In the genomic region with DNA sequence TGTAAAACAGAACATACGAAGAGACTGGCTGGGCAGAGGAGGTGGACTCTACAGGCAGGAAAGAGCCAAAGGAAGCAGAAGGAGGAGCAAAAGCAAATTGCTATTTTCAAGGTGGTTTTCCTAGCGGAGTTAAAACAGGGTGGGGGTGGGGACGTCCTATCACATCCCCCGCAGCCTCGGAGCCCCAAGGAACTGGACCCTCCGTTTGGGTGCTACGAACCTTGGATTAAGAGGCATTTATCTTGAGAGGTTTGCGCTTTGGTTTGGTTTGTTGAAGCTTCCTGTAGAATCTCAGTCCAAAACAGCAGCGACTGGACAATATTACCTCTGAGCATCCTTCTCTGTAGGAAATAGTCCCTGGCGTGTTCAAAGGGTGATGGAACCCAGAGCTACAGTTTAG, we compare ENCODE assay signal across 8 mouse cellular contexts. TPM values are rescaled to one million over a fixed set of nuclear protein-coding genes. Genes with fewer than 3 reads are reported as not detected.
DNase-seq lines count a peak whose midpoint lies in the region; ATAC-seq and TF ChIP-seq lines count a peak whose summit lies in the region.

No protein-coding gene starts in this region.

- TF ChIP-seq POLR2A in kidney, adult 2 months (IDR thresholded peaks at IDR 0.05; ENCODE audit: low read depth, low read length): no peak

- peak overlapping the region; percentile 6; the same call in 1 of the 2 replicates for H3K4me3 ChIP-seq in kidney, postnatal 0 days (replicated peaks; ENCODE audit: low read depth, low read length)
- no peak overlapping the region for H3K4me3 ChIP-seq in kidney, adult 2 months (ENCODE audit: insufficient read depth, low read depth, low read length)
- H3K4me3 ChIP-seq in forebrain, embryonic 11.5 days (ENCODE audit: low read depth, low read length): peak overlapping the region; percentile 14; the same call in 1 of the 2 replicates
- peak overlapping the region; percentile 26 for H3K4me3 ChIP-seq in intestine, postnatal 0 days (ENCODE audit: low read depth, low read length)
- peak overlapping the region; percentile 18 for H3K4me3 ChIP-seq in neural tube, embryonic 13.5 days

- TF ChIP-seq CTCF in kidney, postnatal 0 days (IDR thresholded peaks at IDR 0.05; ENCODE audit: low read depth): no peak
- no peak for TF ChIP-seq CTCF in kidney, adult 2 months (conservative IDR thresholded peaks at IDR 0.05; ENCODE audit: insufficient read depth, insufficient read length, low read depth, low read length)
- no peak for TF ChIP-seq CTCF in intestine, postnatal 0 days (IDR thresholded peaks at IDR 0.05; ENCODE audit: low read depth)

- peak overlapping the region; percentile 38 for H3K4me2 ChIP-seq in kidney, postnatal 0 days (ENCODE audit: low read length)
- peak overlapping the region; percentile 34; the same call in 1 of the 2 replicates for H3K4me2 ChIP-seq in forebrain, embryonic 11.5 days (ENCODE audit: low read depth, low read length, severe bottlenecking)
- peak overlapping the region; percentile 61 for H3K4me2 ChIP-seq in intestine, postnatal 0 days (replicated peaks; ENCODE audit: low read depth)
- H3K4me2 ChIP-seq in neural tube, embryonic 13.5 days: peak overlapping the region; percentile 49

- no peaks in the 10 kb centered on the region for H3K36me3 ChIP-seq in kidney, postnatal 0 days (ENCODE audit: insufficient read depth, low read length)
- H3K36me3 ChIP-seq in kidney, adult 2 months (ENCODE audit: control insufficient read depth, insufficient read depth, low read length): no peaks in the 10 kb centered on the region
- no peaks in the 10 kb centered on the region for H3K36me3 ChIP-seq in forebrain, embryonic 11.5 days (ENCODE audit: control insufficient read depth, insufficient read depth, low read length)
- H3K36me3 ChIP-seq in intestine, postnatal 0 days (ENCODE audit: control insufficient read depth, insufficient read depth): no peaks in the 10 kb centered on the region
- no peaks in the 10 kb centered on the region for H3K36me3 ChIP-seq in neural tube, embryonic 13.5 days

- H3K27ac ChIP-seq in kidney, postnatal 0 days: no peak overlapping the region
- H3K27ac ChIP-seq in kidney, adult 2 months (ENCODE audit: insufficient read depth, low read depth, low read length): no peak overlapping the region
- no peak overlapping the region for H3K27ac ChIP-seq in forebrain, embryonic 11.5 days (ENCODE audit: low read depth, low read length)
- H3K27ac ChIP-seq in intestine, postnatal 0 days (ENCODE audit: low read depth, low read length): no peak overlapping the region; the same call in 1 of the 2 replicates
- H3K27ac ChIP-seq in neural tube, embryonic 13.5 days (replicated peaks): no peak overlapping the region

- no peaks in the 10 kb centered on the region for H3K9me3 ChIP-seq in kidney, postnatal 0 days (replicated peaks; ENCODE audit: low read length)
- no peaks in the 10 kb centered on the region for H3K9me3 ChIP-seq in forebrain, embryonic 11.5 days (ENCODE audit: control insufficient read depth, low read length)
- H3K9me3 ChIP-seq in intestine, postnatal 0 days (ENCODE audit: control insufficient read depth): no peaks in the 10 kb centered on the region
- no peaks in the 10 kb centered on the region for H3K9me3 ChIP-seq in neural tube, embryonic 13.5 days

- H3K4me1 ChIP-seq in kidney, postnatal 0 days (replicated peaks; ENCODE audit: insufficient read depth, low read length): 0 out of 2 replicates have a peak, but pooled peaks cover under 1% of the 10 kb centered on the region
- no peaks in the 10 kb centered on the region; the same call in 1 of the 2 replicates for H3K4me1 ChIP-seq in kidney, adult 2 months (ENCODE audit: control insufficient read depth, insufficient read depth, low read length)
- H3K4me1 ChIP-seq in forebrain, embryonic 11.5 days (replicated peaks; ENCODE audit: control insufficient read depth, insufficient read depth, low read length): 0 out of 2 replicates have a peak, but pooled peaks cover 3% of the 10 kb centered on the region
- H3K4me1 ChIP-seq in intestine, postnatal 0 days (replicated peaks; ENCODE audit: control insufficient read depth, insufficient read depth, low read length): no peaks in the 10 kb centered on the region
- H3K4me1 ChIP-seq in neural tube, embryonic 13.5 days (replicated peaks): peaks cover 10% of the 10 kb centered on the region

- no peak overlapping the region for H3K9ac ChIP-seq in kidney, postnatal 0 days (ENCODE audit: low read depth, low read length)
- H3K9ac ChIP-seq in forebrain, embryonic 11.5 days (ENCODE audit: low read length): no peak overlapping the region
- peak overlapping the region; percentile 26; the same call in 1 of the 2 replicates for H3K9ac ChIP-seq in intestine, postnatal 0 days (ENCODE audit: low read depth, low read length)
- no peak overlapping the region for H3K9ac ChIP-seq in neural tube, embryonic 13.5 days

- peak; percentile 35 for DNase-seq in kidney, postnatal 0 days (ENCODE audit: low spot score)
- no peak for DNase-seq in kidney, adult 2 months
- no peak for DNase-seq in forebrain, embryonic 11.5 days (ENCODE audit: low spot score)
- no peak for DNase-seq in adrenal gland, adult 18-20 months (ENCODE audit: low spot score in 2 of 2)
- no peak for DNase-seq in yolk sac, embryonic 10.5 days (ENCODE audit: low spot score)
- no peak for DNase-seq in spleen, postnatal 36 days (ENCODE audit: low spot score in 2 of 2)

- WGBS in kidney, postnatal 0 days: 9% methylated on average over 10 of the region's 10 CpGs
- 12% methylated on average over 10 of the region's 10 CpGs for WGBS in kidney, adult 2 months
- WGBS in forebrain, embryonic 11.5 days: 10% methylated on average over 10 of the region's 10 CpGs
- 19% methylated on average over 10 of the region's 10 CpGs for WGBS in intestine, postnatal 0 days
- WGBS in neural tube, embryonic 13.5 days: 19% methylated on average over 10 of the region's 10 CpGs

- ATAC-seq in kidney, postnatal 0 days (replicated peaks; ENCODE audit: low FRiP score, low read depth): no peak
- no peak for ATAC-seq in forebrain, embryonic 11.5 days (replicated peaks; ENCODE audit: low FRiP score)
- ATAC-seq in intestine, postnatal 0 days: no peak
- ATAC-seq in neural tube, embryonic 13.5 days (ENCODE audit: low read depth): no peak

- H3K27me3 ChIP-seq in kidney, postnatal 0 days (ENCODE audit: insufficient read depth, low read length): no peaks in the 10 kb centered on the region
- H3K27me3 ChIP-seq in kidney, adult 2 months (replicated peaks; ENCODE audit: control insufficient read depth, insufficient read depth, low read length): no peaks in the 10 kb centered on the region
- no peaks in the 10 kb centered on the region for H3K27me3 ChIP-seq in forebrain, embryonic 11.5 days (ENCODE audit: control insufficient read depth, insufficient read depth, low read length)
- H3K27me3 ChIP-seq in intestine, postnatal 0 days (replicated peaks; ENCODE audit: control insufficient read depth, insufficient read depth, low read length): no peaks in the 10 kb centered on the region
- peaks cover 6% of the 10 kb centered on the region; the same call in 1 of the 2 replicates for H3K27me3 ChIP-seq in neural tube, embryonic 13.5 days

RNA-seq across cellular contexts. Expression of a gene that starts 37.3 kb away (rescaled TPM):
- 90.9 and 104 TPM in 2 replicates for polyA plus RNA-seq in kidney, postnatal 0 days (2015; fragmentation: Nextera tagmentation; extraction: Ambion mirVana)
- 197 and 230 TPM in 2 replicates for polyA plus RNA-seq in kidney, adult 2 months (2012; rRNA removed)
- polyA plus RNA-seq in forebrain, embryonic 11.5 days (2014; fragmentation: Nextera tagmentation; extraction: Ambion mirVana): 161 and 181 TPM in 2 replicates
- 117 and 126 TPM in 2 replicates for polyA plus RNA-seq in intestine, postnatal 0 days (2015; fragmentation: Nextera tagmentation; extraction: Ambion mirVana)
- 130 and 140 TPM in 2 replicates for polyA plus RNA-seq in neural tube, embryonic 13.5 days (2015; fragmentation: Nextera tagmentation; extraction: Ambion mirVana)
- 100 to 1,000 TPM; 248 to 351 TPM for total RNA-seq in adrenal gland, adult 18-20 months (2021)

RNA-seq across cellular contexts. Expression of a gene that starts 41.9 kb away (rescaled TPM):
- 26.5 and 27.2 TPM in 2 replicates for polyA plus RNA-seq in kidney, postnatal 0 days (2015; fragmentation: Nextera tagmentation; extraction: Ambion mirVana)
- 53.5 and 56.0 TPM in 2 replicates for polyA plus RNA-seq in kidney, adult 2 months (2012; rRNA removed)
- 1.1 and 1.7 TPM in 2 replicates for polyA plus RNA-seq in forebrain, embryonic 11.5 days (2014; fragmentation: Nextera tagmentation; extraction: Ambion mirVana)
- polyA plus RNA-seq in intestine, postnatal 0 days (2015; fragmentation: Nextera tagmentation; extraction: Ambion mirVana): 8.1 and 8.6 TPM in 2 replicates
- 2.5 and 3.5 TPM in 2 replicates for polyA plus RNA-seq in neural tube, embryonic 13.5 days (2015; fragmentation: Nextera tagmentation; extraction: Ambion mirVana)
- total RNA-seq in adrenal gland, adult 18-20 months (2021): 1 to 10 TPM; 5.5 to 8.6 TPM
